Mouse (Mus musculus): ENCODE data around the gene Tub. TPM values are rescaled to one million over a fixed set of nuclear protein-coding genes. Genes with fewer than 3 reads are reported as not detected.

Tub gene
- polyA plus RNA-seq, 1 experiment from 2014 or later, result 57.8 TPM

DNA sequence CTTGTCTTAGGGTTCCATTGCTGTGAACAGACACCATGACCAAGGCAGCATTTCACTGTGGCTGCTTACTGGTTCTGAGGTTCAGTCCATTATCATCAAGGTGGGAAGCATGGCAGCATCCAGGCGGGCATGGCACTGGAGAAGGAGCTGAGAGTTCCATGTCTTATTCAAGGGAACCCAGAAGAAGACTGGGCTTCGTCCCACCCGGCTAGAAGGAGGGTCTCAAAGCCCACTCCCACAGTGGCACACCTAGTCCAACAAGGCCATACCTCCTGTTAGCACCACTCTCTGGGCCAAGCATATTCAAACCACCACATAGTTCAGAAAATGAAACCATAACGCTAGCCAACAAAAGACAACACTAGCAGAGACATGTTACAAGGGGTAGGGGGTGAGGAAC, 13.5 kb upstream of the Tub start:
- H3K9ac ChIP-seq (replicated peaks; ENCODE audit: low read depth, low read length), result no peak overlapping the region
- no peak overlapping the region for H3K4me3 ChIP-seq (replicated peaks; ENCODE audit: low read length)
- no peak overlapping the region for H3K27ac ChIP-seq (ENCODE audit: low read length)
- no peaks in the 10 kb centered on the region for H3K27me3 ChIP-seq (replicated peaks; ENCODE audit: control insufficient read depth, insufficient read depth, low read length)
- H3K9me3 ChIP-seq (ENCODE audit: control insufficient read depth, low read length), result no peaks in the 10 kb centered on the region
- WGBS, result 96% methylated on average over 4 of the region's 4 CpGs
- peaks cover 19% of the 10 kb centered on the region for H3K4me1 ChIP-seq (replicated peaks; ENCODE audit: control insufficient read depth, insufficient read depth, low read length)
- no peak overlapping the region for H3K4me2 ChIP-seq (ENCODE audit: low read length)
- no peak for ATAC-seq
- H3K36me3 ChIP-seq (ENCODE audit: control insufficient read depth, insufficient read depth), result peaks cover 32% of the 10 kb centered on the region

- peaks cover 43% of the 10 kb centered on the region for H3K36me3 ChIP-seq (ENCODE audit: control insufficient read depth, insufficient read depth)
- no peak overlapping the region for H3K27ac ChIP-seq (ENCODE audit: low read length)
- peaks cover 3% of the 10 kb centered on the region; the same call in 1 of the 2 replicates for H3K4me1 ChIP-seq (replicated peaks; ENCODE audit: control insufficient read depth, insufficient read depth, low read length)
- H3K4me3 ChIP-seq (replicated peaks; ENCODE audit: low read length), result no peak overlapping the region
- 95% methylated on average over 9 of the region's 9 CpGs for WGBS
- no peak for ATAC-seq
- no peaks in the 10 kb centered on the region for H3K9me3 ChIP-seq (ENCODE audit: control insufficient read depth, low read length)
- H3K4me2 ChIP-seq (ENCODE audit: low read length), result no peak overlapping the region
- H3K9ac ChIP-seq (replicated peaks; ENCODE audit: low read depth, low read length), result no peak overlapping the region
- no peaks in the 10 kb centered on the region for H3K27me3 ChIP-seq (replicated peaks; ENCODE audit: control insufficient read depth, insufficient read depth, low read length)
These were observed 8.7 kb upstream of the Tub start for GRCm38 (mm10) chr7:108941466-108941865.

GRCm38 (mm10) chr7:108944002-108944401, 6.1 kb upstream of the Tub start:
- H3K4me2 ChIP-seq (ENCODE audit: low read length), result no peak overlapping the region
- peak; percentile 64 for ATAC-seq
- no peak overlapping the region for H3K27ac ChIP-seq (ENCODE audit: low read length)
- 2% methylated on average over 2 of the region's 2 CpGs for WGBS
- H3K9ac ChIP-seq (replicated peaks; ENCODE audit: low read depth, low read length), result no peak overlapping the region
- no peaks in the 10 kb centered on the region for H3K9me3 ChIP-seq (ENCODE audit: control insufficient read depth, low read length)
- H3K4me3 ChIP-seq (replicated peaks; ENCODE audit: low read length), result no peak overlapping the region
- H3K4me1 ChIP-seq (replicated peaks; ENCODE audit: control insufficient read depth, insufficient read depth, low read length), result no peaks in the 10 kb centered on the region
- no peaks in the 10 kb centered on the region for H3K27me3 ChIP-seq (replicated peaks; ENCODE audit: control insufficient read depth, insufficient read depth, low read length)
- H3K36me3 ChIP-seq (ENCODE audit: control insufficient read depth, insufficient read depth), result peaks cover 31% of the 10 kb centered on the region

DNA sequence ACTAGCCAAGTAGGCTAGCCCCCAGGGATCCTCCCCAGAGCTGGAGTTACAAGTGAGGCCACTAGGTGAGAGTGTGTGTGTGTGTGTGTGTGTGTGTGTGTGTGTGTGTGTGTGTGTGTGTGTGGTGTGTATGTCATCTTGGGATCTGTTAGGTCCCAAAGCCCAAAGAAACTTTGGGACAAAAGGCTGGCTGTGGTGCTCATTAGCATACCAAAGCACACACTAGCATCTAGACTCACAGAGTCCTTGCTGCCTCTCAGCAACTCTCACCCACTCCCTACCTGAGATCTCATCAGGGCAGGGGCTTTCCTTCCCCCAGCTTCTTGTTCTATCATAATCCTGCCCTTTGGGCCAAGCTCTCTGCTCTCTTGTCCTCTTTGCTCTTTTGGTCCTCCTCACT, 1.5 kb upstream of the Tub start:
- no peak overlapping the region for H3K27ac ChIP-seq (ENCODE audit: low read length)
- no peak overlapping the region for H3K9ac ChIP-seq (replicated peaks; ENCODE audit: low read depth, low read length)
- H3K27me3 ChIP-seq (replicated peaks; ENCODE audit: control insufficient read depth, insufficient read depth, low read length), result peaks cover 27% of the 10 kb centered on the region
- no peaks in the 10 kb centered on the region; the same call in 1 of the 2 replicates for H3K36me3 ChIP-seq (ENCODE audit: control insufficient read depth, insufficient read depth)
- H3K4me1 ChIP-seq (replicated peaks; ENCODE audit: control insufficient read depth, insufficient read depth, low read length), result peaks cover 12% of the 10 kb centered on the region
- H3K4me2 ChIP-seq (ENCODE audit: low read length), result no peak overlapping the region
- no peaks in the 10 kb centered on the region for H3K9me3 ChIP-seq (ENCODE audit: control insufficient read depth, low read length)
- no peak for ATAC-seq
- no peak overlapping the region for H3K4me3 ChIP-seq (replicated peaks; ENCODE audit: low read length)

- Histone ChIP-seq H3K9me3 (ENCODE audit: control insufficient read depth, low read length) (no peaks in the 10 kb centered on the region), H3K4me2 (ENCODE audit: low read length) (no peak overlapping the region), H3K4me1 (replicated peaks; ENCODE audit: control insufficient read depth, insufficient read depth, low read length) (peaks cover 12% of the 10 kb centered on the region), H3K27ac (ENCODE audit: low read length) (no peak overlapping the region), H3K4me3 (replicated peaks; ENCODE audit: low read length) (no peak overlapping the region), H3K27me3 (replicated peaks; ENCODE audit: control insufficient read depth, insufficient read depth, low read length) (peaks cover 27% of the 10 kb centered on the region), H3K9ac (replicated peaks; ENCODE audit: low read depth, low read length) (no peak overlapping the region), H3K36me3 (ENCODE audit: control insufficient read depth, insufficient read depth) (no peaks in the 10 kb centered on the region; the same call in 1 of the 2 replicates)
- no peak for ATAC-seq
- 35% methylated on average over 2 of the region's 2 CpGs for WGBS
These were observed 837 bp upstream of the Tub start for GRCm38 (mm10) chr7:108949301-108949700.

- WGBS, result under 1% methylated on average over 52 of the region's 52 CpGs
- peaks cover 27% of the 10 kb centered on the region for H3K27me3 ChIP-seq (replicated peaks; ENCODE audit: control insufficient read depth, insufficient read depth, low read length)
- H3K4me3 ChIP-seq (replicated peaks; ENCODE audit: low read length), result peak overlapping the region; percentile 78
- ATAC-seq, result peak; percentile 42
- H3K36me3 ChIP-seq (ENCODE audit: control insufficient read depth, insufficient read depth), result no peaks in the 10 kb centered on the region; the same call in 1 of the 2 replicates
- H3K27ac ChIP-seq (ENCODE audit: low read length), result peak overlapping the region; percentile 66
- H3K4me1 ChIP-seq (replicated peaks; ENCODE audit: control insufficient read depth, insufficient read depth, low read length), result peaks cover 12% of the 10 kb centered on the region
- no peaks in the 10 kb centered on the region for H3K9me3 ChIP-seq (ENCODE audit: control insufficient read depth, low read length)
- peak overlapping the region; percentile 76 for H3K9ac ChIP-seq (replicated peaks; ENCODE audit: low read depth, low read length)
- peak overlapping the region; percentile 86 for H3K4me2 ChIP-seq (ENCODE audit: low read length)
These were observed 709 bp downstream of the Tub start for GRCm38 (mm10) chr7:108950762-108951331.

DNA sequence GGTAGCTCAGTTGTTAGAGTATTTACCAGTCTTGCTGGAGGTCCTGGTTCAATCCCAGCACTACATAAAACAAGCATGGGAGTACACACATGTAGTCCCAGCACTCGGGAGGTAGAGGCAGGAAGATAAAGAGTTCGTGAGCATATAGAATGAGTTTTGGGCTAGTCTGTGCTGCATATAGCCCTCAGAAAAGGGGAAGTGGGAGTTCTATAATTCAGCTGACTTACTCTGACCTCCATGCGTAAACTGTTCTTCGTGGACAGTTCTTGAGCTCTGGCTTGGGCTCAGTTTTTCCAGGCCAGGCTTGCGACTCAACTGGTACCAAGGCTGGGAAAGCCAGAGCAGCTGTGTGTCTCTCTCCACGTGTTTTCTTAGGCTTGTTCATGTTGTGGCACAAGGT, 2.7 kb downstream of the Tub start:
- Histone ChIP-seq H3K36me3 (ENCODE audit: control insufficient read depth, insufficient read depth) (no peaks in the 10 kb centered on the region), H3K4me1 (replicated peaks; ENCODE audit: control insufficient read depth, insufficient read depth, low read length) (peaks cover 12% of the 10 kb centered on the region), H3K9ac (replicated peaks; ENCODE audit: low read depth, low read length) (no peak overlapping the region), H3K4me2 (ENCODE audit: low read length) (no peak overlapping the region), H3K9me3 (ENCODE audit: control insufficient read depth, low read length) (no peaks in the 10 kb centered on the region), H3K27me3 (replicated peaks; ENCODE audit: control insufficient read depth, insufficient read depth, low read length) (peaks cover 27% of the 10 kb centered on the region), H3K27ac (ENCODE audit: low read length) (no peak overlapping the region), H3K4me3 (replicated peaks; ENCODE audit: low read length) (no peak overlapping the region)
- WGBS, result 86% methylated on average over 6 of the region's 6 CpGs
- ATAC-seq, result no peak

DNA sequence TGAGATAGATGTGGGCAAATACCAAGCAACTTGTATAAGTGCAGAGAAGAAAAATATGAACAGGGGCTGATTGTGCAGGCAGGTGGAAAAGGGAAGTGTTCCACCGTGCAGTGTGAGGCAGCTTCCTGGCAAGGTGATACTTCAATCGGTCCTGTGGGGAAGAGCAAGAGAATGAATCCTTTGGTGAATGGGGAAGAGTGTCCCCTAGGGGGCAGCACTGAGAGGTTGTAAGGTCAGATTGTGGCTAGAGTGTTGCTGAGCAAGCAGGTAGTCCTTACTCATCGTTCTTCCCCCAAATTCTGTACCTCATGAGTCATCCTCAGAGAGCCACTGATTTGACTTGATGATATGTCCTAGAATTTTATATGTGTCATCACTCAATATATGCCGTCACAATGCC, 4.0 kb downstream of the Tub start:
- H3K4me2 ChIP-seq (ENCODE audit: low read length), result no peak overlapping the region
- no peak overlapping the region for H3K9ac ChIP-seq (replicated peaks; ENCODE audit: low read depth, low read length)
- no peak overlapping the region for H3K27ac ChIP-seq (ENCODE audit: low read length)
- H3K36me3 ChIP-seq (ENCODE audit: control insufficient read depth, insufficient read depth), result no peaks in the 10 kb centered on the region
- H3K27me3 ChIP-seq (replicated peaks; ENCODE audit: control insufficient read depth, insufficient read depth, low read length), result peaks cover 27% of the 10 kb centered on the region
- ATAC-seq, result no peak
- no peak overlapping the region for H3K4me3 ChIP-seq (replicated peaks; ENCODE audit: low read length)
- peaks cover 12% of the 10 kb centered on the region for H3K4me1 ChIP-seq (replicated peaks; ENCODE audit: control insufficient read depth, insufficient read depth, low read length)
- H3K9me3 ChIP-seq (ENCODE audit: control insufficient read depth, low read length), result no peaks in the 10 kb centered on the region
- WGBS, result 58% methylated on average over 4 of the region's 4 CpGs

DNA sequence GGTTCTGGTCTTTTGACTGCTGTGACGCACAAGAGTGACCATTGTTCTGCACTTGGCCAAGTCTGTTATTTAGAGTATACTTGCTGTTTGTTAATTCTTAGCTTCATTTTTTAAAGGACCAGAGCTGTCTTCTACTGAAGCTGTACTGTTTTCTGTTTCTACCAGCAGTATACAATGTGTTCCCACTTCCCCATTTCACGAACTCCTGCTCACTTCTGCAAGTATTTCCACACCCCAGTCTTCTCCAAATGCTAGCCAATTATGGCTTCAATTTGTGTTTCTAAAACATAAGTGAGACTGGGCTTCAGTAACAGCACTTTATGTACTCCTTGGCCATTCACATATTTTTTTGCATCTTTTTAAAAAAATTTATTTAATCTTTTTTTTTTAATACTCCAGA, 7.6 kb downstream of the Tub start:
- H3K4me3 ChIP-seq (replicated peaks; ENCODE audit: low read length), result no peak overlapping the region
- H3K9ac ChIP-seq (replicated peaks; ENCODE audit: low read depth, low read length), result no peak overlapping the region
- no peak for ATAC-seq
- H3K36me3 ChIP-seq (ENCODE audit: control insufficient read depth, insufficient read depth), result no peaks in the 10 kb centered on the region
- H3K4me2 ChIP-seq (ENCODE audit: low read length), result no peak overlapping the region
- no peaks in the 10 kb centered on the region for H3K9me3 ChIP-seq (ENCODE audit: control insufficient read depth, low read length)
- WGBS, result 65% methylated on average over 2 of the region's 2 CpGs
- peaks cover 6% of the 10 kb centered on the region; the same call in 1 of the 2 replicates for H3K27me3 ChIP-seq (replicated peaks; ENCODE audit: control insufficient read depth, insufficient read depth, low read length)
- no peak overlapping the region for H3K27ac ChIP-seq (ENCODE audit: low read length)
- no peaks in the 10 kb centered on the region for H3K4me1 ChIP-seq (replicated peaks; ENCODE audit: control insufficient read depth, insufficient read depth, low read length)

DNA sequence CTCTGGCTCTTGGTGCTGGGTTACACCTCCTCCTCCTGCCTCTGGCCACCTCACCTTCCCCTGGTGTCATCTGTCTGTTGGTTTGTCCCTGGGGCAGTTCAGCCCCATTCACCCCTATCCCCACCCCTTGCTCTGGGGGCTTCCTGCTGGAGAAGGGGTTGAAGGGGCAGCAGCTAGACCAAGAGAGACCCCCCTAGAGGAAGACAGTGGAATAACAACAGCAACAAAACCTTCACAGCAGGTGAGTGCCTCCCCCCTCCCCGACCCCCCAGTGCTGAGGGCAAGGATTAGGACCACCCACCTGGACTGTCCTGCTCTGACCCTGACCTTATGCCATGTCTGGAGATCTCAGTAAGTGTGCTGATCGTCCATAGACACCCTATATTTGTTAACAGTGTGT, 15.8 kb downstream of the Tub start:
- 26% methylated on average over 2 of the region's 2 CpGs for WGBS
- Histone ChIP-seq H3K27me3 (replicated peaks; ENCODE audit: control insufficient read depth, insufficient read depth, low read length) (no peaks in the 10 kb centered on the region), H3K36me3 (ENCODE audit: control insufficient read depth, insufficient read depth) (no peaks in the 10 kb centered on the region), H3K27ac (ENCODE audit: low read length) (no peak overlapping the region), H3K4me1 (replicated peaks; ENCODE audit: control insufficient read depth, insufficient read depth, low read length) (no peaks in the 10 kb centered on the region), H3K9ac (replicated peaks; ENCODE audit: low read depth, low read length) (no peak overlapping the region), H3K4me3 (replicated peaks; ENCODE audit: low read length) (no peak overlapping the region), H3K4me2 (ENCODE audit: low read length) (no peak overlapping the region), H3K9me3 (ENCODE audit: control insufficient read depth, low read length) (no peaks in the 10 kb centered on the region)
- ATAC-seq, result no peak

Data from forebrain, embryonic 16.5 days (tissue).